Mouse (Mus musculus): ENCODE data around the gene Cdc34b. TPM values are rescaled to one million over a fixed set of nuclear protein-coding genes. Genes with fewer than 3 reads are reported as not detected.

Gene Cdc34b
- polyA plus RNA-seq, 1 experiment: not detected

DNA sequence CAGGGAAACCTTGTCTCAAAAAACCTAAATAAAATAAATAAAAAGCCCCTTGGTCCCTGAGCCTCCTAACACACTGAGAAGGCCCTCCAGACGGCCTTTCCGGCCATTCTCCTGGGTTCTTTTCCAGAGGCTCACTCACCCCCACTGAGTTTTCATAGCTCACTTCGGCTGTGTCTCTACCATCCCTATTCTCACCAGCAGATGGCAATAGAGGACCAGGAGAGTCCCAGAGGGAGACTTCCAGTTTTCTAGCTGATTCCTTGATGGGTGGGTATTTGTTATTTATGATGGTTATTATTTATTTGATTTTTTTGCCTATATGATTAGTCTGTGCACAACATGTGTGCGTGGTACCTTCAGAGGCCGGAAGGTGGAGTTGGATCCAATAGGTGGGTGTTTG lies 11.3 kb upstream of the Cdc34b start:
- Histone ChIP-seq H3K4me3 (ENCODE audit: insufficient read depth, low read length) (no peak overlapping the region), H3K4me1 (ENCODE audit: control insufficient read depth, insufficient read depth, low read length) (peaks cover 5% of the 10 kb centered on the region; the same call in 1 of the 2 replicates), H3K27ac (ENCODE audit: insufficient read depth, low read depth, low read length) (no peak overlapping the region)
- TF ChIP-seq POLR2A (IDR thresholded peaks at IDR 0.05; ENCODE audit: borderline replicate concordance, low read depth, low read length): no peak
- TF ChIP-seq CTCF (IDR thresholded peaks at IDR 0.05; ENCODE audit: low read depth, low read length): peak; percentile 30; the same call in 1 of the 2 replicates

DNA sequence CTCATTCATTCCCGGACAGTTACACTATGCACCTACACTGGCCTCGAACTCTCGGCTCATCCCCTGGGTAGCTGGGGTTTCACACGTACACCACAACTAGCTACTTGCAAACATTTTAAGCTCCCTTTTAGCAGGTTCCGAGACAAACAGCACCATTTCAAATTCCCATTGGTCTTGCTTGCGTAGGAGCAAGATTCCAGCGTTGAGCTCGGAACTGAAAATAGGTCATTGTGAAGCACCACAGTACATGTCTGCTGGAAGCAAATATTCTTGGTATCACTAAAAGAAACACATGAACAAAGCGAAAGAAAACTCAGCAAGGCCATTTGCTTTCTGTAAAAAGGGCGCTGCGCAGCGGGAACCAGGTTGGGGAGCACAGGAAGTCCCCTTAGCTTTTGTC lies 10.4 kb upstream of the Cdc34b start:
- no peak overlapping the region for H3K27ac ChIP-seq (ENCODE audit: insufficient read depth, low read depth, low read length)
- H3K4me1 ChIP-seq (ENCODE audit: control insufficient read depth, insufficient read depth, low read length): peaks cover 5% of the 10 kb centered on the region; the same call in 1 of the 2 replicates
- TF ChIP-seq POLR2A (IDR thresholded peaks at IDR 0.05; ENCODE audit: borderline replicate concordance, low read depth, low read length): no peak
- no peak for TF ChIP-seq CTCF (IDR thresholded peaks at IDR 0.05; ENCODE audit: low read depth, low read length)
- H3K4me3 ChIP-seq (ENCODE audit: insufficient read depth, low read length): no peak overlapping the region

DNA sequence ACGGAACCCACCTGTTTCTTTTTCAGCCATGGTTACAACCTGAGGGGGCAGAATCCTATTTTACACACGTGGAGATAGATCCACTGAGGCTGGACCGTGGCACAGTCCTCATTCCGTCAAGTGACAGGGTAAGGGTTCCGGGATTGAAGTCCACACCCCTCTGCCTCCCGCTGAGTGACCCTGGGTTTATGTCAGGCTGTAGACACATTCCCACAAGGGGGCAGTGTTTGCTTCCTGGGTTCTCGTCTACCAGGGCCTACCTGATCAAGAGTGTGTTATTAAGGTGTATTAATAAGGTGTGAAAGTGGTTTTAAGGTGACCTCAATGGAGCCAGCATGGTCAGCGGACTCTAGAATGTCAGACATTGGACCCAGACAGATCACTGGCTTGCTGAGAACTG lies 8.8 kb upstream of the Cdc34b start:
- Histone ChIP-seq H3K27ac (ENCODE audit: insufficient read depth, low read depth, low read length) (no peak overlapping the region), H3K4me1 (ENCODE audit: control insufficient read depth, insufficient read depth, low read length) (peaks cover 5% of the 10 kb centered on the region; the same call in 1 of the 2 replicates), H3K4me3 (ENCODE audit: insufficient read depth, low read length) (no peak overlapping the region)
- no peak for TF ChIP-seq POLR2A (IDR thresholded peaks at IDR 0.05; ENCODE audit: borderline replicate concordance, low read depth, low read length)
- TF ChIP-seq CTCF (IDR thresholded peaks at IDR 0.05; ENCODE audit: low read depth, low read length): peak; percentile 43; the same call in 1 of the 2 replicates

DNA sequence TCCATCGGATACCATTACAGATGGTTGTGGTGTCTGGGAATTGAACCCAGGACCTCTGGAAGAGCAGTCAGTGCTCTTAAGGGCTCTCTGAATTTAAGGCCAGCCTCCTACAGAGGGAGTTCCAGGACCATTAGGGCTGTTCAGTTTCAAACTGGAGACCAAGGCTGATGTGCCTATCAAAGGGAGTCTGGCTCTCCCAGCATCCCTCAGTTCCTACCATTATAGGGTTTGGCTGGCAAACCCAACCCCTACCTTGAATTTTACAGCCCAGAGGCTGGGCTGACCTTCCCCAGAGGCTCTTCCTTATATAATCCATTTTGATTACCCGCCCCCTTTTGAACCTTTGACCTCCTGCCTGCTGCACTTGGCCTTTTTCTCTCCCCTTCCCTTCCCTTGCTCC lies 5.8 kb upstream of the Cdc34b start:
- no peaks in the 10 kb centered on the region for H3K4me1 ChIP-seq (ENCODE audit: control insufficient read depth, insufficient read depth, low read length)
- H3K4me3 ChIP-seq (ENCODE audit: insufficient read depth, low read length): no peak overlapping the region
- H3K27ac ChIP-seq (ENCODE audit: insufficient read depth, low read depth, low read length): no peak overlapping the region
- TF ChIP-seq CTCF (IDR thresholded peaks at IDR 0.05; ENCODE audit: low read depth, low read length) (no peak), POLR2A (IDR thresholded peaks at IDR 0.05; ENCODE audit: borderline replicate concordance, low read depth, low read length) (no peak)

DNA sequence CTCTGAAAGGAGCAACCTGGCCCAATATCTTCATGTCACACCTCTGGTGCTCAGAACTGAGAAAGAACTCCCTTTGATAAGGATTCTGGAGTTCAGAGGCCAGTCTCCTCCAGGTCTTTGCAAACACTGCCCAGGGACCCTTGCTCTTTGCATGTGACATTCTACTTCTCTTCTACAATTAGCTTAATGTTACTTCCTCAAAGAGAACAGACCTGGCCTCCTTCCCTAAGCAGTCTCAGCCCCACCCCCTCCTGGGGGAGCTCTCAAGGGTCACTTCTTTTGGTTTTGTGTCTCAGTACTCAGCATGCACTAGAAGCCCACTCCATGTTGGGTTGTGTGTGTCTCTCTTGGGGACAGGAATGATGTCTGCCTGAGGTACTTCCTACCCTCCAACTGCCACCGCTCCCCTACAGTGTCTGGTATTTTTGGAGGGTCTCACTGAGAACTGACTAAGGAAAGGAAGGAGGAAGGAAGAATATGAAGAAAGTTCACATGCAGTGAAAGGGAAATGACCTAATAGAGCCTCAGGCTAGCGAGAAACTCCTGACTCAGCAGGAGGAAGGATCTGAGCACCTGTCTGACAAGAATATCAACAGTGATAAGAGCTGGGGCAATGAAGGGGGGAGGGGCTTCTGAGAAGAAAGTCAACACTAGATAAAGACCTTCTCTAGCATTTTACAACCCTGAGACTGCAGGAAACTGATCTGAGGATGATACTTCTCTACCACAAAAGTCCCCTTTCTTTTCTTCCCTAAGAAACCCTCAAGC lies 11.5 kb downstream of the Cdc34b start:
- Histone ChIP-seq H3K4me1 (ENCODE audit: control insufficient read depth, insufficient read depth, low read length) (peaks cover 21% of the 10 kb centered on the region), H3K4me3 (ENCODE audit: insufficient read depth, low read length) (no peak overlapping the region), H3K27ac (ENCODE audit: insufficient read depth, low read depth, low read length) (peak overlapping the region; percentile 55)
- no peak for TF ChIP-seq CTCF (IDR thresholded peaks at IDR 0.05; ENCODE audit: low read depth, low read length)
- TF ChIP-seq POLR2A (IDR thresholded peaks at IDR 0.05; ENCODE audit: borderline replicate concordance, low read depth, low read length): no peak

DNA sequence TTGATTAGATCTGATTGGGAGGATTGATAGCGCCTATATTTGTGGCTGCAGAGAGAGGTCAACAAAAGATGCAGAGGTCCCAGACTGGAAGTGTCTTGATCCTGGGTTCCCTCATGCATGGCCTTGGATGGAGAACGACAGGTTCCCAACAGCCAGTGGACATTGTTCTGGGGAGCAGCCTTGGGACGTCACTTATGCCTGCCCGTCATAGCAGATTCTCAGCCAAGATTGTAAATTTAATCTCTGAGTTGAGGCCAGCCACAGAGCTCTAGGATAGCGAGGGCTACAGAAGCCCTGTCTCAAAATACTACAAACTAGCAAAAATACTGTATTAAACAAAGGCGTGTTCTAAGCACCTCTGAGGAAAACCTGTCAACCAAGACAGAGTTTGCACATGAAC lies 18.3 kb downstream of the Cdc34b start:
- Histone ChIP-seq H3K27ac (ENCODE audit: insufficient read depth, low read depth, low read length) (no peak overlapping the region), H3K4me3 (ENCODE audit: insufficient read depth, low read length) (no peak overlapping the region), H3K4me1 (ENCODE audit: control insufficient read depth, insufficient read depth, low read length) (peaks cover 14% of the 10 kb centered on the region)
- no peak for TF ChIP-seq CTCF (IDR thresholded peaks at IDR 0.05; ENCODE audit: low read depth, low read length)
- TF ChIP-seq POLR2A (IDR thresholded peaks at IDR 0.05; ENCODE audit: borderline replicate concordance, low read depth, low read length): no peak

DNA sequence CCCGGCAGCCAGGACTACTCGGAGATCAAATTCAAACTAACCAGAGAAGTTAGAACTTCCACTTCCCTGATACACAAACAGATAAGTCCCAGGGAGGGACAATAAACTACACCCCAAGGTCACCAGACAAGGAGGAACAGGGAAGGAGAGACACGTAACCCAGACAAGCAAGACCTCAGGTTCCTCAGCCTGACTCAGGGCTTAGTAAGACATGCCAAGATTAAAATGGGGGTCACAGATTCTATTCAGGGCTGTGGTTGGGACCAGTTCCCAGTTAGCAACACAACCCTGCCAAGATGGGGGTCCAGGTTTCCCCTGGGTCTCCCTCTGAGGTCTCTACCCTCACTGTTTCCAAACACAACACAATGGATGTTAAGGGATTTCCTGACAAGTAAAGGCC lies 18.8 kb downstream of the Cdc34b start:
- no peak overlapping the region for H3K27ac ChIP-seq (ENCODE audit: insufficient read depth, low read depth, low read length)
- peaks cover 14% of the 10 kb centered on the region for H3K4me1 ChIP-seq (ENCODE audit: control insufficient read depth, insufficient read depth, low read length)
- TF ChIP-seq CTCF (IDR thresholded peaks at IDR 0.05; ENCODE audit: low read depth, low read length): no peak
- no peak for TF ChIP-seq POLR2A (IDR thresholded peaks at IDR 0.05; ENCODE audit: borderline replicate concordance, low read depth, low read length)
- no peak overlapping the region for H3K4me3 ChIP-seq (ENCODE audit: insufficient read depth, low read length)

DNA sequence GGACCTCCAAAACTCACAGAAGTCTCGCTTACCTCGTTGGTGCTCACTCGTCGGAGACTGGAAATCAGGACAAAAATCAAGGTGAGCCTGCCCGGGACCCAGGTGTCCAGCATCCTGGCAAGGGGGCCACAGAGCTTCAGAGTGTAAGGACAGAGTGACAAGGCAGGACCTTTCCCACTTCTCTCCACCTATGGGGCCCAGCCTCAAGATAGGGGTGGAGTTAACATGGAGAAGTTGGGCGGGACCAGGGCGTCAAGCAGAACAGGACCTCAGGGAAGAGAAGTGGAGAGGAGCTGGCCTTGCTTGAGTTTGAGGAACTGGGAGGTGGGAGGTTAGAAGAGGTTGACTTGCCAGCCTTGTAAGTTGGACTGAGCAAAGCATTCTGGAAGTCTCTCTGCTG lies 19.2 kb downstream of the Cdc34b start:
- peaks cover 14% of the 10 kb centered on the region for H3K4me1 ChIP-seq (ENCODE audit: control insufficient read depth, insufficient read depth, low read length)
- H3K4me3 ChIP-seq (ENCODE audit: insufficient read depth, low read length): no peak overlapping the region
- no peak overlapping the region for H3K27ac ChIP-seq (ENCODE audit: insufficient read depth, low read depth, low read length)
- no peak for TF ChIP-seq CTCF (IDR thresholded peaks at IDR 0.05; ENCODE audit: low read depth, low read length)
- TF ChIP-seq POLR2A (IDR thresholded peaks at IDR 0.05; ENCODE audit: borderline replicate concordance, low read depth, low read length): no peak

DNA sequence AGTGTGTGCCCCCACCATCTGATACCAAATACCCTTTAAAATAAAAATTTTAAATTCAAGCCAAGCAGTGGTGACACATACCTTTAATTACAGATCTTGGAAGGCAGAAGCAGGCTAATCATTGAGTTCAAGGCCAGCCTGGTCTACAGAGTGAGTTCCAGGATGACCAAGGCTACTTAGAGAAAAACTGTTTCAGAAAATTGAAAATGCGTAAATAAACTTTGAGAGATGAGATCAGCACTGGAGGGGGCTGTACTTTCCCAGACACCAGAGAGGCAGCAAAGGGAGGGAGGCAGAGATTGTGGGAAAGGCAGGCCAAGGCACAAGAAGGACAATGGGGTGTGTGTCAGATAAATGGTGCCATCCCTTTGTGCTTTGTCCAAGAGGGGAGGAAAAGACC lies 20.7 kb downstream of the Cdc34b start:
- Histone ChIP-seq H3K4me3 (ENCODE audit: insufficient read depth, low read length) (no peak overlapping the region), H3K4me1 (ENCODE audit: control insufficient read depth, insufficient read depth, low read length) (peaks cover 14% of the 10 kb centered on the region), H3K27ac (ENCODE audit: insufficient read depth, low read depth, low read length) (no peak overlapping the region)
- TF ChIP-seq CTCF (IDR thresholded peaks at IDR 0.05; ENCODE audit: low read depth, low read length) (no peak), POLR2A (IDR thresholded peaks at IDR 0.05; ENCODE audit: borderline replicate concordance, low read depth, low read length) (no peak)

DNA sequence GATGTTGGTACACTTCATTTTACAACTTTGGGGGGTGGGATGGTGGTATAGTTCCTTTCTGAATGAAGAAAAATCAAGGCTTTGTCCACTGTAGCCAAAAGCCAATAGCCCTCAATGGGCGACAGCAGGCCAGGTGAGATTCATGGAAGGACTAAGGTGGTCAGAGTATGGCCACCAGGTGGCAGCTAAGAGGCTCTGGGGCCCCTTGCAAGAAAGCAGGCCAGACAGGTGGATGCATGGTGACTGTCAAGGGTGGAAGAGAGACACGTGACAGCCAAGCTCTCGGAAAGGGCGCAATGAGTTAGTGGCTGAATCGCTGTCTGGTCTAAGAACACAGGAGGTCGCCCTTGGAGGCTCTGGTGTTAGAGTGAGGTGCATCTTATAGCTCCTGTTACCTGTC lies 21.2 kb downstream of the Cdc34b start:
- no peak overlapping the region for H3K4me3 ChIP-seq (ENCODE audit: insufficient read depth, low read length)

More for the DNA sequence above, 21.2 kb downstream of the Cdc34b start:
- Histone ChIP-seq H3K4me1 (ENCODE audit: control insufficient read depth, insufficient read depth, low read length) (peaks cover 14% of the 10 kb centered on the region), H3K27ac (ENCODE audit: insufficient read depth, low read depth, low read length) (no peak overlapping the region)
- TF ChIP-seq CTCF (IDR thresholded peaks at IDR 0.05; ENCODE audit: low read depth, low read length) (no peak), POLR2A (IDR thresholded peaks at IDR 0.05; ENCODE audit: borderline replicate concordance, low read depth, low read length) (no peak)
